Mouse (Mus musculus) gastrocnemius, adult 2 months (tissue): ENCODE measurements around the gene Spatc1l. TPM values are rescaled to one million over a fixed set of nuclear protein-coding genes. Genes with fewer than 3 reads are reported as not detected.

Experiments
- DNase-seq: peaks from one replicate; pipeline ENCODE4 v3.0.0; 2022
- H3K27ac ChIP-seq: fragments of 200-600 bp; 2 replicates; pipeline ENCODE4 v1.8.1; 2022; ENCODE audit warnings: mild to moderate bottlenecking
- H3K4me3 ChIP-seq: fragments of 200-600 bp; 2 replicates; pipeline ENCODE4 v1.8.1; 2022; ENCODE audit warnings: mild to moderate bottlenecking, moderate library complexity
- CTCF ChIP-seq: fragments of 200-600 bp; IDR thresholded peaks from 2 replicates; pipeline ENCODE4 v1.8.1; 2022; ENCODE audit warnings: antibody characterized with exemption, mild to moderate bottlenecking, moderate library complexity
- intact Hi-C: fragments of 180-260 bp; cut with DNase I; formaldehyde crosslinking; loops from one replicate; pipeline ENCODE4 v1.15.1; 2025
- long read RNA-seq, 2 experiments: library from polyadenylated mRNA; stranded (forward); transcript quantifications; one replicate each; pipeline ENCODE4 v2.0.0; 2021
- total RNA-seq, 2 experiments: library from RNA; stranded (reverse); gene quantifications; 2 replicates each; pipeline ENCODE4 v1.2.3; 2021

Gene Spatc1l
- total RNA-seq, result not detected
- long read RNA-seq, experiment 1, result 0 reads
- long read RNA-seq, experiment 2, result 0 reads

- DNase-seq, result no peak
- Histone ChIP-seq H3K27ac (no peak within 1 kb of the TSS), H3K4me3 (no peak within 1 kb of the TSS)
- no peak for TF ChIP-seq CTCF
- intact Hi-C loops, result no loop called here
Observed at GRCm38 (mm10) chr10:76561972-76562371, at the start of gene Spatc1l. Gene Spatc1l, plus strand, starts transcription at chr10:76562272.

DNA sequence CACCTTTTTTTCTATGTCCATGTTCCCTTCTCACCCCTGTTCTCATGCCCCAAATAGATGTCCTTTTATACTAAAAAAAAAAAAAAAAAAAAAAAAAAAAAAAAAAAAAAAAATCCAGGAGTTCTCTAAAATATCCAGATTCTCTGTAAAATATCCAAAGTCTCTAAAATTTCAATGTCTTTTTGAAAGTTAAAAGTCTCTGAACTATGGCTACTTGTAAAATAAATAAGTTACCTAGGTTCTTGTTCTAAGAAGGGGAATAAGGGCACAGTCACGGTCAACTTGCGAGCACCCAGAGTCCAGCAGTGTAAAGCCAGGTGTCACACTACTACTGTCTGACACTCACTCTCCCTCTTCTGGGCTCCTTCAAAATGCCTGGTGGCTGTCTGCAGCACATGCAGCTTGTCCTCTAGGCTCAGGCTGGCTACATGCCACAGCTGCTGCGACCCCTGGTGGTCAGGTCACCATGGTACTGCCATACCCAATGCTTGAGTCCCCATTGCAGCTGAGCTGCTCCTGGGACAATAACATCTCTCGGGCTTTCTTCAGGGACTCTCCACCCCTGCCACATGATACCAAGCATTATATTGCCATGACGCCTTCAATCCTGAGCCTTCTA is 49.0 kb upstream of the Spatc1l start:
- H3K27ac ChIP-seq, result no peak overlapping the region
- TF ChIP-seq CTCF, result peak; percentile 77
- peak; percentile 83 for DNase-seq
- intact Hi-C loops, result no loop called here
- no peak overlapping the region for H3K4me3 ChIP-seq

DNA sequence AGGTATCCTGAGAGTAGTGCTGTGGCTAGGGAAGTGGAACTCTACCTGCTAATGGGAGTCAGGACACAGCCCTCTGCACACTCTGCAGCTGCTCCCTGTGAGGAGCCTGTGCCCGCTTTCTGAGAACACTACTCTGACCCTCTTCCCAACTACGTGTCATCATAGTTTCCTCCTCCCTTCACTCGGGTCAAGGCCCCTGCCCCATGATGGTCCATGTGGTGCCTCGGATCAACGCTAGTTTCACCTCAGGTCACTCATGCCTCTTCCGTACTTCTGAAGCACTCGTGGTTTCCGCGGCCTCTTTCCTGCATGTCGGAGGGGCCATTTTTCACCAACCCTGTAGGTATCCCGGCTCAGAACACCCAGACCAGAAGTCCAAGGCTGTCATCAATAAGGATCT is 31.1 kb upstream of the Spatc1l start:
- no peak for TF ChIP-seq CTCF
- no peak for DNase-seq
- intact Hi-C loops, result no loop called here
- peak overlapping the region; percentile 83 for H3K27ac ChIP-seq
- H3K4me3 ChIP-seq, result peak overlapping the region; percentile 77

DNA sequence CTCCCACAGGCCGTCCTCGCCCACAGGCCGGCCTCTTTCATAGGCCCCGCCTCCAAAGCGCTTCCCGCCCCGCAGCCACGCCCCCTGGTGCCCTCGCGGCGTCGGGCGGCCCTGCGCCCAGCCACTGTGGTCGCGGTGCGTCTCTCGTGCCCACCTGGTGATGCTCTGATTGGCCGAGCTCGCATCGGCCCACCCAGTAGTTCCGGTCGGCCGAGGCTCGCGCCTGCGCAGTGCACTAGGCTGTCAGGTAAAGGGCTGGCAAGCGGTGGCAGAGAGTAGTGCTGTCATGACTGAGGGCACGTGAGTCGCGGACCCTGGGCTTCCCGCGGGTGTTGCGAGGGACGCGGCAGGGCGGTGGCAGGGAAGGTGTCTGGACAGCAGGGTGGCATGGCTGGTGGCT is 30.7 kb upstream of the Spatc1l start, which contains the start of gene Lss:
Lss (plus strand) TSS at position 214 of the 400 bp plus-strand sequence.
- intact Hi-C loops, result no loop called here
- peak; percentile 22; the same call in 1 of the 2 replicates for TF ChIP-seq CTCF
- Histone ChIP-seq H3K27ac (peak within 1 kb of the TSS; percentile 83), H3K4me3 (peak within 1 kb of the TSS; percentile 77)
- peak; percentile 98 for DNase-seq

- TF ChIP-seq CTCF, result no peak
- peak overlapping the region; percentile 83 for H3K27ac ChIP-seq
- H3K4me3 ChIP-seq, result peak overlapping the region; percentile 77
- intact Hi-C loops, result no loop called here
- no peak for DNase-seq
Observed at GRCm38 (mm10) chr10:76531828-76532227, 30.2 kb upstream of the Spatc1l start.

DNA sequence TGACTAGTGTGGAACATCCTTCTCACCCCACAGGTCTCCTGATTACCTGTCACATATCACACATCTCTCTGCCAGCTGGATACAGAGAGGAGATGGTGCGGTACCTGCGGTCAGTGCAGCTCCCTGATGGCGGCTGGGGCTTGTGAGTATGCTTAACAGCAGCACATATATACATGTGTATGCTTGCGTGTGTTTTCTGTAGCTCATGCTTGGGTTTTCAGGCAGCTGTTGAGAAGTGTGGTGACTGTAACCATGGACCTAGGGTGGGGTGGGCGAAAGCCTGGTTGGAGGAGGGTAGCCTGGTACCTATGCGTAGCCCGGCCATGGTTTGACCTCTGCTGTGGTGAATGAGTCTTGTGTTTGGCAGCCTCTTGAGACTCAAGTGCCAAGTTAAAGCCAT is 26.5 kb upstream of the Spatc1l start:
- TF ChIP-seq CTCF, result no peak

GRCm38 (mm10) chr10:76537619-76538018 is 24.5 kb upstream of the Spatc1l start:
- no peak for TF ChIP-seq CTCF
- Histone ChIP-seq H3K27ac (no peak overlapping the region), H3K4me3 (no peak overlapping the region)
- no peak for DNase-seq
- intact Hi-C loops, result no loop called here

More for the DNA sequence above, 26.5 kb upstream of the Spatc1l start:
- intact Hi-C loops, result no loop called here
- DNase-seq, result no peak
- Histone ChIP-seq H3K4me3 (no peak overlapping the region), H3K27ac (no peak overlapping the region)

- no peak overlapping the region for H3K27ac ChIP-seq
- no peak for DNase-seq
- TF ChIP-seq CTCF, result no peak
- no peak overlapping the region for H3K4me3 ChIP-seq
- intact Hi-C loops, result no loop called here
Observed at GRCm38 (mm10) chr10:76541336-76542085, 20.6 kb upstream of the Spatc1l start.

- Histone ChIP-seq H3K27ac (no peak overlapping the region), H3K4me3 (no peak overlapping the region)
- no peak for DNase-seq
- intact Hi-C loops, result no loop called here
- no peak for TF ChIP-seq CTCF
Observed at GRCm38 (mm10) chr10:76542636-76543375, 19.3 kb upstream of the Spatc1l start.

GRCm38 (mm10) chr10:76546566-76546965 is 15.5 kb upstream of the Spatc1l start:
- Histone ChIP-seq H3K4me3 (no peak overlapping the region), H3K27ac (no peak overlapping the region)
- intact Hi-C loops, result no loop called here
- no peak for TF ChIP-seq CTCF
- DNase-seq, result no peak

DNA sequence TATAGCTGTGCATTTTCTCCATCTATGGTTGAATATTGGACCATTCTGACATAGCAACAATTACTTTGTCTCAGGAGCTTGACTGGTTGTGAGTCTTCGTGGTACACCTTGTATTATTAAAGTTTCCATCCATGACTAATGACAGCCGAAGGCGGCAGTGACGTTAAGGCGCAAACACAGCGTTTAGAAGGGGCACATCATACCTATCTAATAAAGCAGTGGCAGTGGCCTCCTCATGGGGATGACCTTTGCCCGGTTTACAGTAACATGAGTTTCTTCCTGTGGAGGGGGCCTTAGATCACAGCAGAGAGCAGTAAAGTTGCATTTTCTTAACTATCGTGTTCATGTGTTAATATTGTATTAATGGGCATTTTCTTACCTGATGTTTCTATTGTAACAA is 13.9 kb upstream of the Spatc1l start:
- no peak overlapping the region for H3K4me3 ChIP-seq
- no peak overlapping the region for H3K27ac ChIP-seq
- TF ChIP-seq CTCF, result no peak
- DNase-seq, result no peak
- intact Hi-C loops, result no loop called here

DNA sequence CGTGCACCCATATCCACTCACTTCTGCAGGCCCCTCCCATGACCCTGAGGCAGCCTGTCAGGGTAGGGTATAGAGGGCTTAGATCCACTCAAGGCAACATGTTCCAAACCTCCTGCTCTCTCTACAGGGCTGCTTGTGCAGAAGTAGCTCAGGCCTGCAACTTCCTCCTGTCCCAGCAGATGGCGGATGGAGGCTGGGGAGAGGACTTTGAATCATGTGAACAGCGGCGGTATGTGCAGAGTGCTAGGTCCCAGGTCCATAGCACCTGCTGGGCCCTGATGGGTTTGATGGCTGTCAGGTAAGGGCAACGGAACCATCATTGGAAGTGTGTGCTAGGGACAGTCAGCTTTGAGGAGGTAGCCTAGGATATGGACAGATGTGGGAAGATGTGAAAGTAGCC is 11.6 kb upstream of the Spatc1l start:
- DNase-seq, result no peak

GRCm38 (mm10) chr10:76551556-76551955 is 10.5 kb upstream of the Spatc1l start:
- no peak for TF ChIP-seq CTCF
- no peak for DNase-seq
- intact Hi-C loops, result loop anchor here (2.0 kb wide), 1 partner anchor 183 kb away; no protein-coding TSS in a partner anchor
- no peak overlapping the region for H3K4me3 ChIP-seq
- H3K27ac ChIP-seq, result no peak overlapping the region

More for the DNA sequence above, 11.6 kb upstream of the Spatc1l start:
- no peak overlapping the region for H3K4me3 ChIP-seq
- H3K27ac ChIP-seq, result no peak overlapping the region
- intact Hi-C loops, result loop anchor here (2.0 kb wide), 1 partner anchor 184 kb away; no protein-coding TSS in a partner anchor
- peak; percentile 53 for TF ChIP-seq CTCF
